Mouse (Mus musculus) MEL (cell line): ENCODE data around the gene Siah1b. TPM values are rescaled to one million over a fixed set of nuclear protein-coding genes. Genes with fewer than 3 reads are reported as not detected.

Experiments used
- DNase-seq: peaks from one replicate; pipeline ENCODE4 v3.0.0; 2011; ENCODE audit warnings: low read depth, low spot score
- H3K27ac ChIP-seq: 2 replicates; pipeline ENCODE4 v1.5.1; 2012; ENCODE audit warnings: low read depth, mild to moderate bottlenecking, control low read depth, low read length, moderate library complexity; ENCODE audit not compliant: control insufficient read depth
- H3K27me3 ChIP-seq, 2 experiments: fragments of 150-350 bp in 1 of 2; sonication (generic) in 1 of 2; 2 replicates each; pipeline ENCODE4 v1.6.1; 2012; ENCODE audit warnings: low read length in 2 of 2, mild to moderate bottlenecking in 2 of 2, improper control_type of control experiment in 1 of 2, moderate library complexity in 1 of 2; ENCODE audit not compliant: insufficient read depth in 2 of 2, control insufficient read depth in 1 of 2
- H3K36me3 ChIP-seq, 2 experiments: 2 replicates each; pipeline ENCODE4 v1.6.1; 2012 to 2014; ENCODE audit warnings: low read length in 2 of 2, improper control_type of control experiment in 1 of 2, inconsistent platforms in 1 of 2, mild to moderate bottlenecking in 1 of 2; ENCODE audit not compliant: insufficient read depth in 2 of 2, control insufficient read depth in 1 of 2
- H3K4me1 ChIP-seq, 2 experiments: fragments of 150-350 bp in 1 of 2; sonication (generic) in 1 of 2; 2 replicates each; pipeline ENCODE4 v1.6.1; 2012; ENCODE audit warnings: low read length in 2 of 2, improper control_type of control experiment in 1 of 2, mild to moderate bottlenecking in 1 of 2; ENCODE audit not compliant: insufficient read depth in 2 of 2, control insufficient read depth in 1 of 2
- H3K4me3 ChIP-seq, 2 experiments: fragments of 150-350 bp in 1 of 2; sonication (generic) in 1 of 2; 2 replicates each; pipeline ENCODE4 v1.5.1; 2012; ENCODE audit warnings: low read depth in 2 of 2, low read length in 2 of 2, mild to moderate bottlenecking in 2 of 2, moderate library complexity in 2 of 2, control low read depth in 1 of 2, improper control_type of control experiment in 1 of 2; ENCODE audit not compliant: control insufficient read depth in 1 of 2, insufficient read depth in 1 of 2
- H3K79me2 ChIP-seq: 2 replicates; pipeline ENCODE4 v1.6.1; 2012; ENCODE audit warnings: mild to moderate bottlenecking, low read length, moderate library complexity; ENCODE audit not compliant: control insufficient read depth, poor library complexity, insufficient read depth
- H3K9ac ChIP-seq: 2 replicates; pipeline ENCODE4 v1.6.1; 2012; ENCODE audit warnings: low read depth, mild to moderate bottlenecking, control low read depth, low read length, moderate library complexity; ENCODE audit not compliant: control insufficient read depth, poor library complexity, severe bottlenecking
- H3K9me3 ChIP-seq: fragments of 150-350 bp; sonication (generic); replicated peaks from 2 replicates; pipeline ENCODE4 v1.6.1; 2012; ENCODE audit warnings: mild to moderate bottlenecking, low read length, improper control_type of control experiment, moderate library complexity; ENCODE audit not compliant: insufficient read depth
- CHD2 ChIP-seq: IDR thresholded peaks from 2 replicates; pipeline ENCODE4 v1.6.1; 2011; ENCODE audit warnings: low read length, improper control_type of control experiment
- CTCF ChIP-seq, 3 experiments: IDR thresholded peaks in 2 of 3; conservative IDR thresholded peaks in 1 of 3; 2 replicates each; pipeline ENCODE4 v1.5.1; 2011 to 2012; ENCODE audit warnings: low read length in 3 of 3, low read depth in 2 of 3, mild to moderate bottlenecking in 2 of 3, improper control_type of control experiment in 1 of 3, inconsistent platforms in 1 of 3, mixed read lengths in 1 of 3, moderate library complexity in 1 of 3; ENCODE audit not compliant: control insufficient read depth in 1 of 3, insufficient read depth in 1 of 3, poor library complexity in 1 of 3, severe bottlenecking in 1 of 3
- E2F4 ChIP-seq: IDR thresholded peaks from 2 replicates; pipeline ENCODE4 v1.6.1; 2011; ENCODE audit warnings: low read depth, low read length, improper control_type of control experiment, borderline replicate concordance
- EP300 ChIP-seq, 2 experiments: IDR thresholded peaks; 2 replicates each; pipeline ENCODE4 v1.6.1; 2011; ENCODE audit warnings: improper control_type of control experiment in 2 of 2, low read length in 2 of 2, low read depth in 1 of 2, mild to moderate bottlenecking in 1 of 2
- GABPA ChIP-seq: IDR thresholded peaks from 2 replicates; pipeline ENCODE4 v1.6.1; 2012; ENCODE audit warnings: low read depth, mild to moderate bottlenecking, inconsistent platforms, low read length, improper control_type of control experiment, moderate library complexity
- GATA1 ChIP-seq: IDR thresholded peaks from 2 replicates; pipeline ENCODE4 v1.6.1; 2011; ENCODE audit warnings: low read depth, low read length, improper control_type of control experiment
- HCFC1 ChIP-seq: IDR thresholded peaks from 2 replicates; pipeline ENCODE4 v1.6.1; 2012; ENCODE audit warnings: low read depth, mild to moderate bottlenecking, inconsistent platforms, low read length, improper control_type of control experiment, moderate library complexity
- JUND ChIP-seq: IDR thresholded peaks from 2 replicates; pipeline ENCODE4 v1.6.1; 2011; ENCODE audit warnings: low read depth, mild to moderate bottlenecking, improper control_type of control experiment, low read length
- KAT2A ChIP-seq: conservative IDR thresholded peaks from 2 replicates; pipeline ENCODE4 v1.6.1; 2012; ENCODE audit warnings: low read depth, low read length, improper control_type of control experiment, inconsistent platforms
- MYB ChIP-seq: IDR thresholded peaks from 2 replicates; pipeline ENCODE4 v1.6.1; 2011; ENCODE audit warnings: mild to moderate bottlenecking, low read depth, low read length, improper control_type of control experiment
- NRF1 ChIP-seq: IDR thresholded peaks from 2 replicates; pipeline ENCODE4 v1.6.1; 2014; ENCODE audit warnings: low read depth, mild to moderate bottlenecking, inconsistent platforms, low read length, improper control_type of control experiment, moderate library complexity; ENCODE audit not compliant: poor library complexity, insufficient read depth, severe bottlenecking
- POLR2A ChIP-seq, 2 experiments: IDR thresholded peaks; 2 replicates each; pipeline ENCODE4 v1.6.1; 2011 to 2012; ENCODE audit warnings: low read length in 2 of 2, mild to moderate bottlenecking in 2 of 2, control low read depth in 1 of 2, improper control_type of control experiment in 1 of 2, low read depth in 1 of 2, moderate library complexity in 1 of 2; ENCODE audit not compliant: control insufficient read depth in 1 of 2, insufficient read depth in 1 of 2, poor library complexity in 1 of 2
- POLR2AphosphoS5 ChIP-seq: IDR thresholded peaks from 2 replicates; pipeline ENCODE4 v1.6.1; 2012; ENCODE audit warnings: low read depth, borderline replicate concordance, mild to moderate bottlenecking, inconsistent platforms, low read length, moderate library complexity, mixed read lengths
- RAD21 ChIP-seq: IDR thresholded peaks from 2 replicates; pipeline ENCODE4 v1.6.1; 2011; ENCODE audit warnings: mild to moderate bottlenecking, low read depth, low read length, improper control_type of control experiment
- RCOR1 ChIP-seq: IDR thresholded peaks from 2 replicates; pipeline ENCODE4 v1.6.1; 2012; ENCODE audit warnings: low read depth, mild to moderate bottlenecking, inconsistent platforms, low read length, improper control_type of control experiment
- SIN3A ChIP-seq: IDR thresholded peaks from 2 replicates; pipeline ENCODE4 v1.6.1; 2012; ENCODE audit warnings: low read length, improper control_type of control experiment, inconsistent platforms
- SMC3 ChIP-seq: IDR thresholded peaks from 2 replicates; pipeline ENCODE4 v1.6.1; 2011; ENCODE audit warnings: low read depth, low read length, improper control_type of control experiment
- TAL1 ChIP-seq: IDR thresholded peaks from 2 replicates; pipeline ENCODE4 v1.6.1; 2012; ENCODE audit warnings: mild to moderate bottlenecking, inconsistent platforms, low read length, moderate library complexity, mixed read lengths
- TBP ChIP-seq: IDR thresholded peaks from 2 replicates; pipeline ENCODE4 v1.8.0; 2011; ENCODE audit warnings: low read depth, low read length, improper control_type of control experiment
- TCF12 ChIP-seq: IDR thresholded peaks from 2 replicates; pipeline ENCODE4 v1.6.1; 2014; ENCODE audit warnings: low read depth, mild to moderate bottlenecking, inconsistent platforms, low read length, improper control_type of control experiment, moderate library complexity
- UBTF ChIP-seq: IDR thresholded peaks from 2 replicates; pipeline ENCODE4 v1.6.1; 2012; ENCODE audit warnings: low read depth, mild to moderate bottlenecking, inconsistent platforms, low read length, improper control_type of control experiment, moderate library complexity, borderline replicate concordance; ENCODE audit not compliant: insufficient read depth
- USF1 ChIP-seq: IDR thresholded peaks from 2 replicates; pipeline ENCODE4 v1.6.1; 2014; ENCODE audit warnings: low read depth, mild to moderate bottlenecking, inconsistent platforms, low read length, improper control_type of control experiment, moderate library complexity
- USF2 ChIP-seq, 2 experiments: IDR thresholded peaks; 2 replicates each; pipeline ENCODE4 v1.6.1; 2011 to 2012; ENCODE audit warnings: improper control_type of control experiment in 2 of 2, low read length in 2 of 2, borderline replicate concordance in 1 of 2, inconsistent platforms in 1 of 2, low read depth in 1 of 2, mild to moderate bottlenecking in 1 of 2; ENCODE audit not compliant: insufficient read depth in 1 of 2
- ZC3H11A ChIP-seq: IDR thresholded peaks from 2 replicates; pipeline ENCODE4 v1.6.1; 2012; ENCODE audit warnings: low read depth, mild to moderate bottlenecking, inconsistent platforms, low read length, improper control_type of control experiment
- ZNF384 ChIP-seq: IDR thresholded peaks from 2 replicates; pipeline ENCODE4 v1.6.1; 2012; ENCODE audit warnings: low read depth, mild to moderate bottlenecking, inconsistent platforms, low read length, improper control_type of control experiment
- polyA plus RNA-seq, 2 experiments: library from polyadenylated mRNA; stranded (reverse) in 1 of 2; unstranded in 1 of 2; fragments of >175 nt in 1 of 2; fragments of >200 nt in 1 of 2; gene quantifications; 2 replicates each; pipeline versions ENCODE4 v1.2.1 to v1.2.4; 2012; ENCODE audit warnings: low replicate concordance in 2 of 2, low read depth in 1 of 2; ENCODE audit not compliant: insufficient read length in 2 of 2, insufficient read depth in 1 of 2, missing spikeins in 1 of 2
- total RNA-seq: library from RNA; depleted of rRNA; stranded (reverse); fragments of 300-350 nt; gene quantifications from 2 replicates; pipeline ENCODE4 v1.2.3, GENCODE M21; 2012

Siah1b gene
- total and polyA plus RNA-seq, 3 experiments, result 54.2 to 65.1 TPM; not detected in 1

DNA sequence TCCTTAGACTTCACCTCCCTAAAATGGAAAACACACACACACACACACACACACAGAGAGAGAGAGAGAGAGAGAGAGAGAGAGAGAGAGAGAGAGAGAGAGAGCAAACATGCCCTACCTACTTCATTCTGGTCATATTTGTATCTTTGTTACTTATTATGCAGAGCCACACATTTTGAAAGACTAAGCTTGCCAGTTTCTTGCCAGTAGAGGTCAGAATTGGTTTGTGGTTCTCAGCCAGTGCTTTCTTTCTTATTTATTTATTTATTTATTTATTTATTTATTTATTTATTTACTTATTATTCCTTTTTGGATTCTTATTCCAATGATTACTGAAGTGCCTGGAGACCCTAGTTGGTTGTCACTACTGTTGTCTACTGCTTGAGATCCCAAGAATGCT, 25.2 kb upstream of the Siah1b start:
- TF ChIP-seq SMC3 (peak; percentile 46), RAD21 (peak; percentile 54), TBP (no peak), ZC3H11A (peak; percentile 57), SIN3A (no peak), CTCF (IDR thresholded peaks at IDR 0.05 in 2 of 3, conservative IDR thresholded peaks at IDR 0.05 in 1 of 3; ENCODE audit: control insufficient read depth in 1 of 3, insufficient read depth in 1 of 3, low read depth in 2 of 3, low read length in 3 of 3, poor library complexity in 1 of 3, severe bottlenecking in 1 of 3) (peak in 2 of 3 experiments; percentile 9 to 43; a peak in 2 of 6 replicates)
- H3K4me1 ChIP-seq, result no peaks in the 10 kb centered on the region
- H3K79me2 ChIP-seq, result no peaks in the 10 kb centered on the region
- H3K36me3 ChIP-seq, result no peaks in the 10 kb centered on the region
- H3K9me3 ChIP-seq, result no peaks in the 10 kb centered on the region
- no peaks in the 10 kb centered on the region; a peak in 1 of 4 replicates for H3K27me3 ChIP-seq
- no peak overlapping the region for H3K9ac ChIP-seq
- no peak overlapping the region for H3K27ac ChIP-seq
- H3K4me3 ChIP-seq, result no peak overlapping the region
- DNase-seq, result peak; percentile 31

DNA sequence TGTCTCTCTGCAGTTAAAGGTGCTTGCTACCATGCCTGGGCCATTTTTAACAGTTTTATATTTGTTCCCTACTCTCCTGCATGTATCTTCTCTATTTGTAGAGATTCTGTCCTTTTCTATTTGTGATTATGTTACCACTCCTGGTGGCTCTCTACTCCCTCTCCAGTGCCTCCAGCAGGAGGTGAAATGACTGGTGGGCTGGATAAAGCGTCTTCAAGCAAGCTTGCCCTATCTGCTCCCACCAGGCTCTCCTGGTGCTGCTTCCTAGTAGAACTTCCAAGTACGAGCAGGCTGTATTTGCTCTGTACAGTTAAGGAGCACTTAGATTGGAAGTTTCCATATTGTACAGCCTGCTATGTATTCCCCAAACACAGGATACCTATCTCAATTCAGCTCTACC, 19.5 kb upstream of the Siah1b start:
- TF ChIP-seq ZC3H11A, result no peak
- Histone ChIP-seq H3K27me3 (no peaks in the 10 kb centered on the region), H3K79me2 (no peaks in the 10 kb centered on the region), H3K4me3 (no peak overlapping the region), H3K36me3 (peaks cover 0 to 13% of the 10 kb centered on the region in 2 experiments; a peak in 2 of 4 replicates), H3K4me1 (peaks cover 0 to 18% of the 10 kb centered on the region in 2 experiments; a peak in 3 of 4 replicates), H3K27ac (no peak overlapping the region), H3K9ac (no peak overlapping the region), H3K9me3 (no peaks in the 10 kb centered on the region)
- DNase-seq, result no peak

DNA sequence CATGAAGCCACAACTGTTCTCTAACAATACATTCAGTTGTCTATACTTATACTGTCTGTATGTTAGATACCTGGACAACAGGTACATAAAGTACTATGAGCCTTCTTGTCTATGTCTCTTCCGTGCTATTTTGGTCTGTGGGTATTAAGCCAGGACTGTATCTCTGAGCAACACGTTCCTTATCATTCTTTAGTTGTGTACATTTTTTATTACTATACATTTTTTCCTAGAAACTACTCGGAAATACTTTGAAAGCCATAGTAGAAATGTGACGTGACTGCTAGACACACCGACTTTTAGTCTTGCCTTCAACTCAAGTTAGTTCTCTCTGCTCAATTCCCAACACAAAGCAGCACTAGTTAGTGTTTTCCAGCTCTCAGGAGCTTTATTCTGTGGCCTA, 17.1 kb upstream of the Siah1b start:
- H3K27ac ChIP-seq, result no peak overlapping the region
- TF ChIP-seq ZC3H11A (no peak), EP300 (IDR thresholded peaks at IDR 0.05; ENCODE audit: low read depth in 1 of 2, low read length in 2 of 2) (peak in 1 of 2 experiments; percentile 44; a peak in 3 of 4 replicates), TBP (no peak), E2F4 (no peak), USF1 (no peak), JUND (no peak), RCOR1 (no peak), GABPA (no peak), POLR2A (IDR thresholded peaks at IDR 0.05; ENCODE audit: control insufficient read depth in 1 of 2, insufficient read depth in 1 of 2, low read depth in 1 of 2, low read length in 2 of 2, poor library complexity in 1 of 2) (no peak), SMC3 (no peak), UBTF (no peak), HCFC1 (no peak), POLR2AphosphoS5 (no peak), RAD21 (no peak), GATA1 (peak; percentile 55; the same call in 1 of the 2 replicates), MYB (no peak), TAL1 (peak; percentile 28; the same call in 1 of the 2 replicates), CHD2 (no peak), USF2 (IDR thresholded peaks at IDR 0.05; ENCODE audit: borderline replicate concordance in 1 of 2, insufficient read depth in 1 of 2, low read depth in 1 of 2, low read length in 2 of 2) (no peak), NRF1 (no peak), TCF12 (peak; percentile 6; the same call in 1 of the 2 replicates), ZNF384 (no peak; the same call in 1 of the 2 replicates), KAT2A (no peak)

More for the DNA sequence above, 17.1 kb upstream of the Siah1b start:
- peaks cover 0 to 17% of the 10 kb centered on the region in 2 experiments; a peak in 2 of 4 replicates for H3K36me3 ChIP-seq
- H3K9me3 ChIP-seq, result no peaks in the 10 kb centered on the region
- H3K27me3 ChIP-seq, result no peaks in the 10 kb centered on the region
- H3K79me2 ChIP-seq, result no peaks in the 10 kb centered on the region
- peak; percentile 50 for DNase-seq
- H3K9ac ChIP-seq, result no peak overlapping the region
- peaks cover 0 to 25% of the 10 kb centered on the region in 2 experiments; a peak in 3 of 4 replicates for H3K4me1 ChIP-seq
- peak overlapping the region in 1 of 2 experiments; percentile 13; a peak in 1 of 4 replicates for H3K4me3 ChIP-seq
